Mouse (Mus musculus) megakaryocyte, embryonic 14.5 days (primary cell): ENCODE measurements at regions not wholly inside any gene's neighbourhood (a gene's known extent, or its start where the extent isn't known, plus 50 kb on each side); places are given as distances from the start of the nearest gene placed in this dataset.

Experiments
- FLI1 ChIP-seq: IDR thresholded peaks from 2 replicates; pipeline ENCODE4 v1.6.1; 2012; ENCODE audit warnings: low read length, inconsistent platforms, mixed read lengths
- GATA1 ChIP-seq: IDR thresholded peaks from 3 replicates; pipeline ENCODE4 v1.6.1; 2012; ENCODE audit warnings: mixed read lengths, low read length, inconsistent platforms, borderline replicate concordance

DNA sequence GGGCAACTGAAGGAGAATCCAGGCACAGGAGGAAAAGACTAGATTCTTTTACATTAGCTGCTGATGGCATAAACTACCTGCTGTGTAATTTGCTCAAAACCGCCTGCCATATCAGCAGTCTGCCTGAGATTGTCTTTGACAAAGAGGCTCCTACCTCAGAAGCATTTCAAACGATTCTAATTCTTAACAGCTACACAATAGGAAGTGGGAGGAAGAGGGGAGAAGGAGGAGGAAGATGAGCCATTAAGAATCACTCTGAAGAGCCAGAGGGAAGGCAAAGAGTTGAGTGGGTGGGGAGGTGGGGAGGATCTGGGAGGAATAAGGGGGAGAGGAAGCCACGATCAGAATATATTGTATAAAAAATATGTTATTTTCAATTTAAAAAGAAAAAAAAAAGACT, 500.9 kb upstream of the Gm10131 start:
- no peak for TF ChIP-seq FLI1
- no peak for TF ChIP-seq GATA1
